Mouse (Mus musculus) CH12.LX (cell line): ENCODE measurements around the gene Acbd4. TPM values are rescaled to one million over a fixed set of nuclear protein-coding genes. Genes with fewer than 3 reads are reported as not detected.

Source experiments
- DNase-seq: peaks from one replicate; pipeline ENCODE4 v3.0.0-alpha.2; 2013; ENCODE audit errors: extremely low read depth
- H3K27ac ChIP-seq: 2 replicates; pipeline ENCODE4 v1.5.1; 2012; ENCODE audit warnings: low read depth, mild to moderate bottlenecking, control low read depth, moderate library complexity; ENCODE audit not compliant: insufficient read depth
- H3K27me3 ChIP-seq: replicated peaks from 2 replicates; pipeline ENCODE3; 2012; ENCODE audit warnings: inconsistent platforms
- H3K36me3 ChIP-seq, 2 experiments: replicated peaks in 1 of 2; 2 replicates each; pipeline versions ENCODE3 to v1.6.1; 2012; ENCODE audit warnings: inconsistent platforms in 1 of 2, low read length in 1 of 2, mild to moderate bottlenecking in 1 of 2, mixed read lengths in 1 of 2, moderate library complexity in 1 of 2; ENCODE audit not compliant: control insufficient read depth in 1 of 2, insufficient read depth in 1 of 2
- H3K4me1 ChIP-seq, 2 experiments: 2 replicates each; pipeline ENCODE4 v1.6.1; 2012; ENCODE audit warnings: inconsistent platforms in 1 of 2, moderate library complexity in 1 of 2; ENCODE audit not compliant: insufficient read depth in 2 of 2, control insufficient read depth in 1 of 2
- H3K4me2 ChIP-seq: 2 replicates; pipeline ENCODE4 v1.6.1; 2012; ENCODE audit warnings: low read depth, mild to moderate bottlenecking, control low read depth; ENCODE audit not compliant: poor library complexity, insufficient read depth, severe bottlenecking
- H3K4me3 ChIP-seq, 3 experiments: fragments of 150-350 bp in 1 of 3; sonication (generic) in 1 of 3; replicated peaks in 1 of 3; 2 replicates each; pipeline versions ENCODE3 to v1.5.1; 2011 to 2012; ENCODE audit warnings: low read depth in 2 of 3, low read length in 2 of 3, mild to moderate bottlenecking in 2 of 3, moderate library complexity in 2 of 3, control low read depth in 1 of 3, improper control_type of control experiment in 1 of 3, inconsistent platforms in 1 of 3, mixed read lengths in 1 of 3; ENCODE audit not compliant: poor library complexity in 1 of 3
- H3K79me2 ChIP-seq: replicated peaks from 2 replicates; pipeline ENCODE4 v1.6.1; 2012; ENCODE audit warnings: mild to moderate bottlenecking, moderate library complexity; ENCODE audit not compliant: control insufficient read depth, poor library complexity, insufficient read depth, severe bottlenecking; ENCODE audit errors: extremely low read depth
- H3K9ac ChIP-seq: 2 replicates; pipeline ENCODE4 v1.6.1; 2012; ENCODE audit warnings: low read depth, mild to moderate bottlenecking, control low read depth, moderate library complexity; ENCODE audit not compliant: insufficient read depth
- H3K9me3 ChIP-seq: replicated peaks from 2 replicates; pipeline ENCODE3; 2012; ENCODE audit warnings: low read length, inconsistent platforms, mixed read lengths
- BHLHE40 ChIP-seq: IDR thresholded peaks from 2 replicates; pipeline ENCODE4 v1.6.1; 2011; ENCODE audit warnings: mild to moderate bottlenecking, low read depth, low read length, improper control_type of control experiment
- CHD1 ChIP-seq: IDR thresholded peaks from 2 replicates; pipeline ENCODE4 v1.6.1; 2012; ENCODE audit warnings: low read depth, low read length, improper control_type of control experiment, inconsistent platforms
- CHD2 ChIP-seq: IDR thresholded peaks from 2 replicates; pipeline ENCODE4 v1.6.1; 2011; ENCODE audit warnings: low read length, improper control_type of control experiment
- EP300 ChIP-seq: IDR thresholded peaks from 2 replicates; pipeline ENCODE4 v1.6.1; 2011; ENCODE audit warnings: low read length, improper control_type of control experiment
- GABPA ChIP-seq: IDR thresholded peaks from 2 replicates; pipeline ENCODE4 v1.6.1; 2012; ENCODE audit warnings: low read depth, low read length, improper control_type of control experiment, inconsistent platforms; ENCODE audit not compliant: insufficient replicate concordance
- JUN ChIP-seq: IDR thresholded peaks from 2 replicates; pipeline ENCODE4 v1.6.1; 2011; ENCODE audit warnings: low read depth, mild to moderate bottlenecking, low read length, improper control_type of control experiment, moderate library complexity; ENCODE audit not compliant: insufficient read depth
- JUND ChIP-seq: conservative IDR thresholded peaks from 2 replicates; pipeline ENCODE4 v1.6.1; 2011; ENCODE audit warnings: low read depth, low read length, improper control_type of control experiment
- KAT2A ChIP-seq: IDR thresholded peaks from 2 replicates; pipeline ENCODE4 v1.6.1; 2012; ENCODE audit warnings: low read length, improper control_type of control experiment, inconsistent platforms; ENCODE audit not compliant: insufficient replicate concordance
- MEF2A ChIP-seq: IDR thresholded peaks from 2 replicates; pipeline ENCODE4 v1.6.1; 2014; ENCODE audit warnings: low read depth, mild to moderate bottlenecking, inconsistent platforms, low read length, improper control_type of control experiment, borderline replicate concordance
- MXI1 ChIP-seq: IDR thresholded peaks from 2 replicates; pipeline ENCODE4 v1.6.1; 2011; ENCODE audit warnings: mild to moderate bottlenecking, low read depth, low read length, improper control_type of control experiment
- MYC ChIP-seq: IDR thresholded peaks from 2 replicates; pipeline ENCODE4 v1.6.1; 2011; ENCODE audit warnings: low read depth, mild to moderate bottlenecking, improper control_type of control experiment, low read length
- NRF1 ChIP-seq: IDR thresholded peaks from 2 replicates; pipeline ENCODE4 v1.6.1; 2014; ENCODE audit warnings: low read depth, mild to moderate bottlenecking, inconsistent platforms, low read length, improper control_type of control experiment, moderate library complexity
- PAX5 ChIP-seq: IDR thresholded peaks from 2 replicates; pipeline ENCODE4 v1.6.1; 2012; ENCODE audit warnings: low read length, inconsistent platforms, mixed read lengths
- POLR2AphosphoS2 ChIP-seq: IDR thresholded peaks from 2 replicates; pipeline ENCODE4 v1.6.1; 2011; ENCODE audit warnings: low read depth, low read length, improper control_type of control experiment
- RAD21 ChIP-seq: IDR thresholded peaks from 2 replicates; pipeline ENCODE4 v1.6.1; 2011; ENCODE audit warnings: low read depth, mild to moderate bottlenecking, low read length, improper control_type of control experiment, moderate library complexity
- TBP ChIP-seq: conservative IDR thresholded peaks from 2 replicates; pipeline ENCODE4 v1.6.1; 2011; ENCODE audit warnings: low read depth, low read length, improper control_type of control experiment
- UBTF ChIP-seq: IDR thresholded peaks from 2 replicates; pipeline ENCODE4 v1.6.1; 2012; ENCODE audit warnings: low read depth, mild to moderate bottlenecking, inconsistent platforms, low read length, improper control_type of control experiment, moderate library complexity
- USF1 ChIP-seq: IDR thresholded peaks from 2 replicates; pipeline ENCODE4 v1.6.1; 2014; ENCODE audit warnings: low read depth, mild to moderate bottlenecking, inconsistent platforms, low read length, improper control_type of control experiment
- ZKSCAN1 ChIP-seq: IDR thresholded peaks from 2 replicates; pipeline ENCODE4 v1.6.1; 2012; ENCODE audit warnings: low read depth, inconsistent platforms, low read length, improper control_type of control experiment, borderline replicate concordance
- ZMIZ1 ChIP-seq: IDR thresholded peaks from 2 replicates; pipeline ENCODE4 v1.6.1; 2012; ENCODE audit warnings: low read depth, mild to moderate bottlenecking, inconsistent platforms, low read length, improper control_type of control experiment
- dilution Hi-C: fragments of 300-500 bp; cut with MboI; formaldehyde crosslinking; loops from 2 replicates; pipeline ENCODE4 v1.14.3; 2020; ENCODE audit warnings: low sequenced_read_pairs; ENCODE audit not compliant: extremely low pct_unique_long_range_greater_than_20kb, extremely low pct_ligation_motif_present
- in situ Hi-C: fragments of 300-500 bp; cut with MboI; formaldehyde crosslinking; loops from 3 replicates; pipeline ENCODE4 v1.14.3; 2019; ENCODE audit warnings: low sequenced_read_pairs, low pct_ligation_motif_present, low pct_unique_long_range_greater_than_20kb, mixed read lengths
- polyA plus RNA-seq: library from polyadenylated mRNA; unstranded; fragments of >175 nt; gene quantifications from 2 replicates; pipeline ENCODE4 v1.2.1, GENCODE M21; 2012; ENCODE audit warnings: low read depth; ENCODE audit not compliant: insufficient read length
- total RNA-seq, 2 experiments: library from RNA; depleted of rRNA; stranded (reverse); fragments of 300-350 nt in 1 of 2; fragments of >200 nt in 1 of 2; gene quantifications; 2 replicates each; pipeline ENCODE4 v1.2.3; 2012 to 2014

Acbd4 gene
- total and polyA plus RNA-seq, 3 experiments: 51.4 to 68.4 (median 62.6) TPM

DNA sequence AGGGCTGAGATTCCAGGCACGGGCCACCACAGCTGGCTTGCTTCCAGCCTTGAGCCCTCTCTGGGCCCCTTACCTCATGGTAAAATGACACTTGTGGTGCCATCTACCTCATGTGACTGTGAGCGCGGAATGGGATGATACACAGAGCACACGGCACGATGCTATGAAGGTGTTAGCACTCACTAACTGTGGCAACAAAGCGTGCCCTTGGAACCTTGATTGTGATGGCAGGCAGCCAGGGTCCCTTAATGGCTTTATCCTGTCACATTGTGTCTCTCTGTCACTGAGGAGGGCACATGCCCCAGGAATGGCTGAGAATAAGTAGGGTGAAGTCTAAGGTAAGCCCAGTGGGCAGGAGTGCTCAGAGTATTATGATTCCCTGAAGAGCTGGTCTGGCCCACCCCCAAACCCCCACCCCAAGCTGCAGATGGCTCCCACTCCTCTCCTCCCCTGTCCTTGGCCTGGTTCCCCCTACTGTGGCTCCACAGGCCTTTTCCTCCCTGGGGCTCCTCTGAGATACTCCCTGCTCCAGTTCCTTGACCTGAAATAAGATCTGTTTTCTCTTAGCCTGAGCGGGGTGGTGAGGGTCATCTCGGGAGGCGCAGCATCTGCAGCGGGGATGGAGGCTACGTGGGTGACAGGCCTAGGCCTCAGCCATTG is 2.8 kb upstream of the Acbd4 start:
- Histone ChIP-seq H3K79me2 (peaks cover 33% of the 10 kb centered on the region), H3K4me1 (peaks cover 43 to 77% of the 10 kb centered on the region in 2 experiments), H3K27me3 (peaks cover 6% of the 10 kb centered on the region), H3K27ac (0 out of 2 replicates have a peak overlapping the region, but pooled peaks have one; percentile 3), H3K4me3 (no peak overlapping the region), H3K9ac (no peak overlapping the region), H3K9me3 (no peaks in the 10 kb centered on the region), H3K4me2 (no peak overlapping the region), H3K36me3 (peaks cover 3 to 30% of the 10 kb centered on the region in 2 experiments)
- DNase-seq: no peak
- dilution Hi-C loops (no loop called here), in situ Hi-C loops (no loop called here)
- TF ChIP-seq EP300: no peak
- TF ChIP-seq ZKSCAN1: no peak
- TF ChIP-seq TBP: no peak
- TF ChIP-seq USF1: no peak
- no peak for TF ChIP-seq MYC
- TF ChIP-seq KAT2A: no peak
- TF ChIP-seq GABPA: no peak
- no peak for TF ChIP-seq JUND
- no peak for TF ChIP-seq RAD21
- no peak for TF ChIP-seq PAX5
- no peak for TF ChIP-seq BHLHE40
- TF ChIP-seq CHD1: no peak
- TF ChIP-seq UBTF: no peak
- TF ChIP-seq MXI1: no peak
- no peak for TF ChIP-seq ZMIZ1
- no peak for TF ChIP-seq CHD2
- TF ChIP-seq POLR2AphosphoS2: no peak
- no peak for TF ChIP-seq JUN
- no peak for TF ChIP-seq MEF2A
- no peak for TF ChIP-seq NRF1
